Mouse (Mus musculus): ENCODE results near the gene Gm17175. TPM values are rescaled to one million over a fixed set of nuclear protein-coding genes. Genes with fewer than 3 reads are reported as not detected.
"Not testable (repeated sequence)": the region's sequence is repeated elsewhere in the genome, so short reads cannot be mapped to it uniquely, and the experiment has no call there.

The Gm17175 gene
- total RNA-seq (2021) = not detected

DNA sequence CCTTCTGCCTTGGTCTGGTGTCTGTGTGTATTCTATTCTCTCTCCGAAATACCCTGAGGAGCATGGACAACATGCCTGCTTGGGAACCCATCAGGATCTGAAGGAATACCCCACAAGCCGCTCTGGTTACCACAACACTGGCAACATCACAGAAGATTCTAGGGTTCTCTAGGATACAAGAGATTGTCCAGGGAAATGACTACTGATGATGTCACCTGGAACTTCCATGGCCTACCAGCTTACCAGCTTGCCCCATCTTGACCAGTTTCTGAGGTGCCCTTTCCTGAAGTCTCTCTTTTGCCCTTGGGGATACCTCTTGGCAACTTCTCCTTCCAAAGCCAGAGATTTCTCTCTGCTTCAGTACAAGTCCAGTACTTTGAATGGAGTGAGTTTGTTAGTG lies at the start of gene Gm17175:
TSS of gene Gm17175 (minus strand) at position 101 of the 400 bp plus-strand sequence.
- intact Hi-C loops (cut with DNase I); DNase-seq: not testable (repeated sequence)

DNA sequence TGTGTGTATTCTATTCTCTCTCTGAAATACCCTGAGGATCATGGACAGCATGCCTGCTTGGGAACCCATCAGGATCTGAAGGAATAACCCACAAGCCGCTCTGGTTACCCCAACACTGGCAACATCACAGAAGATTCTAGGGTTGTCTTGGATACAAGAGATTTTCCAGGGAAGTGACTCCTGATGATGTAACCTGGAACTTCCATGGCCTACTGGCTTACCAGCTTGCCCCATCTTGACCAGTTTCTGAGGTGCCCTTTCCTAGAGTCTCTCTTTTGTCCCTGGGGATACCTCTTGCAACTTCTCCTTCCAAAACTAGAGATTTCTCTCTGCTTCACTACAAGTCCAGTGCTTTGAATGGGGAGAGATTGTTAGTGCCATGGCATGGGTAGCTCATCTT lies 37.3 kb upstream of the Gm17175 start, which contains the start of gene Gm17078:
TSS of gene Gm17078 (minus strand) at position 101 of the 400 bp plus-strand sequence.
- DNase-seq = no peak
- intact Hi-C loops (cut with DNase I) = no loop called here

DNA sequence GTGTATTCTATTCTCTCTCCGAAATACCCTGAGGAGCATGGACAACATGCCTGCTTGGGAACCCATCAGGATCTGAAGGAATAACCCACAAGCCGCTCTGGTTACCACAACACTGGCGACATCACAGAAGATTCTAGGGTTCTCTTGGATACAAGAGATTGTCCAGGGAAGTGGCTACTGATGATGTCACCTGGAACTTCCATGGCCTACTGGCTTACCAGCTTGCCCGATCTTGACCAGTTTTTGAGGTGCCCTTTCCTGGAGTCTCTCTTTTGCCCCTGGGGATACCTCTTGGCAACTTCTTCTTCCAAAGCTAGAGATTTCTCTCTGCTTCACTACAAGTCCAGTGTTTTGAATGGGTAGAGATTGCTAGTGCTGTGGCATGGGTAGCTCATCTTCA lies 18.2 kb upstream of the Gm17175 start, which contains the start of gene Gm17174:
TSS of gene Gm17174 (minus strand) at position 101 of the 400 bp plus-strand sequence.
- DNase-seq; intact Hi-C loops (cut with DNase I): not testable (repeated sequence)

DNA sequence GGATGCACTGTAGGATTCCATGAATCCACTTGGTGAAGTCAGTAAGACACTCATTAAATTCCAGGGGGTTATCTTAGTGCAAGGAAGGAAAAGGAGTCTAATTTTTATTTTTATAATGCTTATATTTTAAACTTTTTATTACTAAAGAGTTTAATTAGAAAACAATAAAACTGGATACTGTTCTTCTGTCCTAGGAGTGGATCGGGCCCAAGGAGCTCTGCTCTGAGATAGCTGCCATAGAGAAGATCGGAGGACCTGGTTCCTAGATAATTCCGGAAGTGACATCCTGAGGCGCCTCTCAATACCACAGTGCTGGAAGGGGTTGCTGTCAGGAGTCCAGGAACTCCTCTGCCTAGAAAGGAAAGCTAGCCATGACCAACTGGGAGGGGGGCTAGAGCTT lies 21.4 kb downstream of the Gm17175 start, which contains the start of gene Gm5622:
TSS of gene Gm5622 (plus strand) at position 301 of the 400 bp plus-strand sequence.
- DNase-seq = no peak
- intact Hi-C loops (cut with DNase I) = no loop called here

Other genes starting within 250 kb of the Gm17175 start
- not detected for gene Gm7247, start 212.3 kb downstream of the Gm17175 start, total RNA-seq (2021)
- not detected for gene Vmn2r88, start 163.2 kb downstream of the Gm17175 start, total RNA-seq (2021)
- not detected for gene Vmn2r89, start 122.2 kb downstream of the Gm17175 start, total RNA-seq (2021)
- gene Gm5622, start 21.3 kb downstream of the Gm17175 start, total RNA-seq (2021) = not detected
- not detected for gene Gm17174, start 18.1 kb upstream of the Gm17175 start, total RNA-seq (2021)
- not detected for gene Gm17078, start 37.2 kb upstream of the Gm17175 start, total RNA-seq (2021)
- gene Gm4181, start 61.6 kb upstream of the Gm17175 start, total RNA-seq (2021) = not detected
- not detected for gene Gm17079, start 121.4 kb upstream of the Gm17175 start, total RNA-seq (2021)
- not detected for gene Gm5800, start 143.1 kb upstream of the Gm17175 start, total RNA-seq (2021)
- not detected for gene Ang4, start 199.5 kb upstream of the Gm17175 start, total RNA-seq (2021)
- not detected for gene AY358078, start 226.0 kb upstream of the Gm17175 start, total RNA-seq (2021)